10 mouse cellular contexts compared by ENCODE assay signal in genomic region chr1:130508030-130508956, GRCm38 (mm10). TPM values are rescaled to one million over a fixed set of nuclear protein-coding genes. Genes with fewer than 3 reads are reported as not detected.
DNase-seq lines count a peak whose midpoint lies in the region; ATAC-seq lines count a peak whose summit lies in the region.
"Had no signal": no experiment of that assay in that cellular context is flagged by ENCODE, and none has a peak within 500 bp of the region (broad histone marks: within the 10 kb centered on the region; RNA-seq: fewer than 3 reads in every experiment).

No protein-coding gene starts in this region.

- H3K27me3 ChIP-seq in heart, embryonic 11.5 days (ENCODE audit: control insufficient read depth, insufficient read depth, low read length), result no peaks in the 10 kb centered on the region
- no peaks in the 10 kb centered on the region for H3K27me3 ChIP-seq in embryonic facial prominence, embryonic 15.5 days
- H3K27me3 ChIP-seq in liver, embryonic 15.5 days, result no peaks in the 10 kb centered on the region

- H3K4me1 ChIP-seq in heart, embryonic 11.5 days (ENCODE audit: control insufficient read depth, insufficient read depth, low read length), result no peaks in the 10 kb centered on the region
- peaks cover 15% of the 10 kb centered on the region for H3K4me1 ChIP-seq in embryonic facial prominence, embryonic 15.5 days
- H3K4me1 ChIP-seq in liver, embryonic 15.5 days (replicated peaks), result peaks cover 15% of the 10 kb centered on the region

- intact Hi-C loops in heart, postnatal 36 days (cut with DNase I), result no loop called here

- ATAC-seq in heart, embryonic 11.5 days (replicated peaks; ENCODE audit: insufficient number of reproducible peaks, low FRiP score, low TSS enrichment), result 0 out of 2 replicates have a peak, but pooled peaks have one; percentile 43
- ATAC-seq in embryonic facial prominence, embryonic 15.5 days (ENCODE audit: insufficient number of reproducible peaks, low FRiP score, low TSS enrichment, low read depth), result no peak
- peak; percentile 76 for ATAC-seq in liver, embryonic 15.5 days (ENCODE audit: insufficient read depth)

- WGBS in heart, embryonic 11.5 days (ENCODE audit: insufficient replicate concordance), result 54% methylated on average over 6 of the region's 6 CpGs
- WGBS in embryonic facial prominence, embryonic 15.5 days, result 41% methylated on average over 6 of the region's 6 CpGs
- WGBS in liver, embryonic 15.5 days (ENCODE audit: insufficient replicate concordance), result 34% methylated on average over 6 of the region's 6 CpGs

- no peak overlapping the region for H3K9ac ChIP-seq in heart, embryonic 11.5 days (ENCODE audit: low read depth, low read length)
- H3K9ac ChIP-seq in embryonic facial prominence, embryonic 15.5 days, result no peak overlapping the region
- H3K9ac ChIP-seq in liver, embryonic 15.5 days, result no peak overlapping the region

- H3K36me3 ChIP-seq in heart, embryonic 11.5 days (ENCODE audit: control insufficient read depth, insufficient read depth, low read length), result no peaks in the 10 kb centered on the region
- no peaks in the 10 kb centered on the region for H3K36me3 ChIP-seq in embryonic facial prominence, embryonic 15.5 days
- H3K36me3 ChIP-seq in liver, embryonic 15.5 days (replicated peaks), result no peaks in the 10 kb centered on the region

- no peak overlapping the region for H3K4me3 ChIP-seq in heart, embryonic 11.5 days (ENCODE audit: low read depth, low read length)
- no peak overlapping the region for H3K4me3 ChIP-seq in embryonic facial prominence, embryonic 15.5 days (replicated peaks)
- no peak overlapping the region for H3K4me3 ChIP-seq in liver, embryonic 15.5 days (replicated peaks)
- H3K4me3 ChIP-seq: erythroblast, embryonic 14.5 days had no signal

- no peak for DNase-seq in heart, postnatal 36 days
- peak; percentile 56 for DNase-seq in CD4-positive, CD25-positive, alpha-beta regulatory T cell, adult 2 months (ENCODE audit: low read depth, low spot score)
- no peak for DNase-seq in adrenal gland, postnatal 25 days
- no peak for DNase-seq in layer of hippocampus, adult 9-10 months (ENCODE audit: low spot score)
- no peak for DNase-seq in right cerebral cortex, postnatal 25 days
- DNase-seq: right cerebral cortex, postnatal 14 days had no signal

- H3K9me3 ChIP-seq in heart, embryonic 11.5 days (replicated peaks; ENCODE audit: control insufficient read depth, low read length), result no peaks in the 10 kb centered on the region
- no peaks in the 10 kb centered on the region for H3K9me3 ChIP-seq in embryonic facial prominence, embryonic 15.5 days (replicated peaks)
- no peaks in the 10 kb centered on the region for H3K9me3 ChIP-seq in liver, embryonic 15.5 days (replicated peaks)

- no peak overlapping the region for H3K27ac ChIP-seq in heart, embryonic 11.5 days (ENCODE audit: low read depth, low read length)
- H3K27ac ChIP-seq in embryonic facial prominence, embryonic 15.5 days (replicated peaks), result peak overlapping the region; percentile 79
- H3K27ac ChIP-seq in liver, embryonic 15.5 days (replicated peaks), result no peak overlapping the region

- H3K4me2 ChIP-seq in heart, embryonic 11.5 days, result no peak overlapping the region
- H3K4me2 ChIP-seq in embryonic facial prominence, embryonic 15.5 days (replicated peaks), result no peak overlapping the region
- H3K4me2 ChIP-seq in liver, embryonic 15.5 days, result no peak overlapping the region

RNA-seq across cellular contexts. Expression of gene Cd55, which starts 45.7 kb away (rescaled TPM):
- 12.5 and 16.5 TPM in 2 replicates for polyA plus RNA-seq in heart, embryonic 11.5 days (2014; fragmentation: Nextera tagmentation; extraction: Ambion mirVana)
- 10 to 100 TPM in 1 of 2 experiments, 1 to 10 TPM in 1; 9.9 to 12.0 TPM for total RNA-seq in heart, postnatal 36 days (2021)
- 18.3 and 22.7 TPM in 2 replicates for polyA plus RNA-seq in embryonic facial prominence, embryonic 15.5 days (2015; fragmentation: Nextera tagmentation; extraction: Ambion mirVana)
- polyA plus RNA-seq in liver, embryonic 15.5 days (2015; fragmentation: Nextera tagmentation; extraction: Ambion mirVana), result 18.6 and 18.9 TPM in 2 replicates
- 14.9 and 15.2 TPM in 2 replicates for total RNA-seq in adrenal gland, postnatal 25 days (2021)
